Mouse (Mus musculus) megakaryocyte, embryonic 14.5 days (primary cell): Measurements from ENCODE around the gene Foxa2. TPM values are rescaled to one million over a fixed set of nuclear protein-coding genes. Genes with fewer than 3 reads are reported as not detected.

Experiments
- H3K27me3 ChIP-seq: replicated peaks from 2 replicates; pipeline ENCODE3; 2012; ENCODE audit warnings: inconsistent platforms
- H3K36me3 ChIP-seq: replicated peaks from 2 replicates; pipeline ENCODE3; 2012; ENCODE audit warnings: low read length, inconsistent platforms, mixed read lengths
- H3K4me1 ChIP-seq: 2 replicates; pipeline ENCODE4 v1.6.1; 2012; ENCODE audit warnings: inconsistent platforms
- H3K4me3 ChIP-seq: replicated peaks from 2 replicates; pipeline ENCODE3; 2012; ENCODE audit warnings: moderate library complexity, mild to moderate bottlenecking, inconsistent platforms
- H3K9me3 ChIP-seq: 2 replicates; pipeline ENCODE4 v1.6.1; 2012; ENCODE audit warnings: inconsistent platforms
- FLI1 ChIP-seq: IDR thresholded peaks from 2 replicates; pipeline ENCODE4 v1.6.1; 2012; ENCODE audit warnings: low read length, inconsistent platforms, mixed read lengths
- GATA1 ChIP-seq: IDR thresholded peaks from 3 replicates; pipeline ENCODE4 v1.6.1; 2012; ENCODE audit warnings: mixed read lengths, low read length, inconsistent platforms, borderline replicate concordance
- polyA plus RNA-seq: library from polyadenylated mRNA; stranded (reverse); fragments of >175 nt; gene quantifications from 2 replicates; pipeline ENCODE4 v1.2.3, GENCODE M21; 2012; ENCODE audit warnings: low replicate concordance; ENCODE audit not compliant: insufficient read depth

Gene Foxa2
- polyA plus RNA-seq, 1 experiment, result not detected

DNA sequence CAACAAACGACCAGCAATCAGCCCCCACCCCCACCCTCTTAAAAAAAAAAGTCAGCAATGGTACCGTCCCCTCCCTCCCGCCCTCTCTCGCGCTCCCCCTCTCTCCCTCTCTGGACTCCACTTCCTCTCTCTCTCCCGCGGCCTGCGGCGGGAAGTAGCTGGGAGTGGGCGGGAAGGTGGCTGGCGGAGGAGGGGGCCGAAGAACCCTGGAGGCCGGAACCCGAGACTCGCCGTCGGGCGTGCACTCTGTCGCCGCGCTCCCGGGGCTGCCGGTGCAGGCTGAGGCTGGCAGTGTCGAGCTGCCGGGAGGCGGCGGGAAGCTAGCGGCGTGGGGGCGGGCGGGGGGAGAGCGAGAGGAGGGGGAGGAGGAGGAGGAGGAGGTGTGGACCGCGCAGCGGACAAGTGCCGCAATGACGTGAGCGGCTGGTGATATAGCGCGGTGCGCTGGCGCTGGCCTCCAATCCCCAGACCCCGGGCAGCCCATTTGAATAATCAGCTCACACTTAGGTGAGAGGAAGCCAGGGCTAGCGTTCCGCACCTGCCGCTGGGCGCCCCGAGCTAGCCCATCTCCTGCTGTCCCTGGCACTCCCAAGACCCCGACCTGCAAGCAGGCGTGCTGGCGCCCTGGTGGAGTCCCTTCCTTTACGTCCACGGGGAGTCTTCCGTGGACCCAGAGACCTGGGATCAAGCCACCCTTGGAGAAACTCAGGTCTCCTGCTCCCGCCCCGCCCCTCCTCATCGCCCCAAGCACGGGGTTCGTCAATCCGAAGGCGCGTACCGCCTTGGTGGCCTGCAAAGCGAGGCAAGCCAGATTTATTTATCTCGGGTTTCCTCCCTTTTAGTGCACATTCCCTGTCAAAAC lies 601 bp downstream of the Foxa2 start:
- peaks cover 38% of the 10 kb centered on the region for H3K4me1 ChIP-seq
- no peaks in the 10 kb centered on the region for H3K36me3 ChIP-seq
- peaks cover 24% of the 10 kb centered on the region for H3K9me3 ChIP-seq
- H3K27me3 ChIP-seq, result peaks cover 94% of the 10 kb centered on the region
- H3K4me3 ChIP-seq, result peak overlapping the region; percentile 78
- TF ChIP-seq FLI1 (no peak), GATA1 (no peak)

GRCm38 (mm10) chr2:148045543-148045936 lies 1.2 kb downstream of the Foxa2 start:
- no peak for TF ChIP-seq FLI1
- no peak for TF ChIP-seq GATA1
- Histone ChIP-seq H3K4me3 (peak overlapping the region; percentile 82), H3K4me1 (peaks cover 41% of the 10 kb centered on the region), H3K36me3 (no peaks in the 10 kb centered on the region), H3K9me3 (peaks cover 24% of the 10 kb centered on the region), H3K27me3 (peaks cover 95% of the 10 kb centered on the region)

GRCm38 (mm10) chr2:148044877-148045539 lies 1.8 kb downstream of the Foxa2 start:
- peaks cover 24% of the 10 kb centered on the region for H3K9me3 ChIP-seq
- peaks cover 97% of the 10 kb centered on the region for H3K27me3 ChIP-seq
- TF ChIP-seq GATA1 (no peak), FLI1 (no peak)
- H3K4me3 ChIP-seq, result no peak overlapping the region
- H3K36me3 ChIP-seq, result no peaks in the 10 kb centered on the region
- H3K4me1 ChIP-seq, result peaks cover 42% of the 10 kb centered on the region

DNA sequence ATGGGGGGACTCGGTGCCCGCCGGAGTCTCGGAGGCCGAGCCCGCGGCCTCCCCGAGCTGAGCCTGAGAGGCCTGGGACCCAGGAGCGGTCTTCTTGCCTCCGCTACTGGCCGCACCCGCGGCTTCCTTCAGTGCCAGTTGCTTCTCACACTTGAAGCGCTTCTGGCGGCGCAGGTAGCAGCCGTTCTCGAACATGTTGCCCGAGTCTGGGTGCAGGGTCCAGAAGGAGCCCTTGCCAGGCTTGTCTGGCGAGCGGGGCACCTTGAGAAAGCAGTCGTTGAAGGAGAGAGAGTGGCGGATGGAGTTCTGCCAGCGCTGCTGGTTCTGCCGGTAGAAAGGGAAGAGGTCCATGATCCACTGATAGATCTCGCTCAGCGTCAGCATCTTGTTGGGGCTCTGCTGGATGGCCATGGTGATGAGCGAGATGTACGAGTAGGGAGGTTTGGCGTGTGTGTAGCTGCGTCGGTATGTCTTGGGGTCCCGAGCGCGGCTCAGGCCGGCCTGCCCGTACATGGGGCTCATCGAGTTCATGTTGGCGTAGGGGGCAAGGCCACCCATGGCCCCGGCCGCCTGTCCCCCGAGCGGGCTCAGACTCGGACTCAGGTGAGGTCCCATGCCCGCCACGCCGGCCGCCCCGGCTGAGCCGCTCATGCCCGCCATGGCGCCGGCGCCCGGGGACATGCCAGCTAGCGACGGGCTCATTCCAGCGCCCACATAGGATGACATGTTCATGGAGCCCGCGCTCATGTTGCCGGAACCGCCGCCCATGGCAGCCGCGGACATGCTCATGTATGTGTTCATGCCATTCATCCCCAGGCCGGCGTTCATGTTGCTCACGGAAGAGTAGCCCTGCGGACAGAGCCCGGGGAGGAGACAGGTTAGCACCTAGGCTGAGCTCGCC lies 2.5 kb downstream of the Foxa2 start:
- peak overlapping the region; percentile 33 for H3K4me3 ChIP-seq

DNA sequence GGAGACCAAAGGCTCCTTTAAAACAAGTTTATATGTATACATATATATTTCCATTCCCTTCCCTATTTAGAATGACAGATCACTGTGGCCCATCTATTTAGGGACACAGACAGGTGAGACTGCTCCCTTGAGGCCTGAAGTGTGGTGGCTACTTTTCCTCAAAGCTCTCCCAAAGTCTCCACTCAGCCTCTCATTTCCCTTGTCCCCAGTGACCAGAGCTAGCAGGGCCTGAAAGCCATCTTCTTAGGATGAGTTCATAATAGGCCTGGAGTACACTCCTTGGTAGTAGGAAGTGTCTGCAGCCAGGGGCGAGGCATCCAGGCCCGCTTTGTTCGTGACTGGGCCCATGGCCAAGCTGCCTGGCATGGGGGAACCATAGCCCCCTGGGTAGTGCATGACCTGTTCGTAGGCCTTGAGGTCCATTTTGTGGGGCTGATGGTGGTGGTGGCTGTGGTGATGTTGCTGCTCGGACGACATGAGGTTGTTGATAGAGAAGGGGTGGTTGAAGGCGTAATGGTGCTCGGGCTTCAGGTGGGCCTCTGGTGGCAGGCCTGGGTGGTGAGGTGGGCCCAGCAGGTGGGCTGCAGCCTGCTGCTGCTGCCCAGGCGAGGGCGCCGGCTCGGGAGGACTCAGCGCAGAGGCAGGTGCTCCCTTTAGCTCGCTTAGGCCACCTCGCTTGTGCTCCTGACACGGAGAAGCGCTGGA lies 3.3 kb downstream of the Foxa2 start:
- Histone ChIP-seq H3K9me3 (peaks cover 33% of the 10 kb centered on the region), H3K4me3 (no peak overlapping the region), H3K27me3 (peaks cover 100% of the 10 kb centered on the region), H3K36me3 (no peaks in the 10 kb centered on the region), H3K4me1 (peaks cover 49% of the 10 kb centered on the region)
- TF ChIP-seq FLI1 (no peak), GATA1 (no peak)

More for the DNA sequence above, 2.5 kb downstream of the Foxa2 start:
- TF ChIP-seq FLI1, result no peak
- no peak for TF ChIP-seq GATA1
- peaks cover 49% of the 10 kb centered on the region for H3K4me1 ChIP-seq
- peaks cover 100% of the 10 kb centered on the region for H3K27me3 ChIP-seq
- no peaks in the 10 kb centered on the region for H3K36me3 ChIP-seq
- peaks cover 28% of the 10 kb centered on the region for H3K9me3 ChIP-seq

- Histone ChIP-seq H3K9me3 (peaks cover 33% of the 10 kb centered on the region), H3K4me1 (peaks cover 44% of the 10 kb centered on the region), H3K27me3 (peaks cover 100% of the 10 kb centered on the region)
Measured at GRCm38 (mm10) chr2:148042126-148042640, 4.6 kb downstream of the Foxa2 start.

GRCm38 (mm10) chr2:148041381-148041780 lies 5.4 kb downstream of the Foxa2 start:
- TF ChIP-seq GATA1 (no peak), FLI1 (no peak)
- H3K9me3 ChIP-seq, result peaks cover 27% of the 10 kb centered on the region
- no peaks in the 10 kb centered on the region for H3K36me3 ChIP-seq
- peaks cover 39% of the 10 kb centered on the region for H3K4me1 ChIP-seq
- peaks cover 100% of the 10 kb centered on the region for H3K27me3 ChIP-seq
- no peak overlapping the region for H3K4me3 ChIP-seq

More at GRCm38 (mm10) chr2:148042126-148042640, 4.6 kb downstream of the Foxa2 start:
- Histone ChIP-seq H3K4me3 (no peak overlapping the region), H3K36me3 (no peaks in the 10 kb centered on the region)
- TF ChIP-seq GATA1, result no peak
- no peak for TF ChIP-seq FLI1

GRCm38 (mm10) chr2:148040236-148041121 lies 6.3 kb downstream of the Foxa2 start:
- Histone ChIP-seq H3K4me1 (peaks cover 30% of the 10 kb centered on the region), H3K36me3 (no peaks in the 10 kb centered on the region), H3K9me3 (peaks cover 26% of the 10 kb centered on the region; the same call in 1 of the 2 replicates), H3K4me3 (peak overlapping the region; percentile 50), H3K27me3 (peaks cover 99% of the 10 kb centered on the region)
- no peak for TF ChIP-seq GATA1
- no peak for TF ChIP-seq FLI1
